Mouse (Mus musculus): ENCODE results near the gene Hsdl2.

GRCm38 (mm10) chr4:59652166-59652681 lies 70.9 kb downstream of the Hsdl2 start:
- TF ChIP-seq CTCF (IDR thresholded peaks at IDR 0.05; ENCODE audit: insufficient read depth, low read depth, low read length) (no peak), POLR2A (IDR thresholded peaks at IDR 0.05; ENCODE audit: insufficient read depth, low read depth, low read length) (no peak)

Measured in olfactory bulb, adult 2 months (tissue).